Mouse (Mus musculus) hindbrain, embryonic 12.5 days (tissue): ENCODE measurements around the gene Gm3625. TPM values are rescaled to one million over a fixed set of nuclear protein-coding genes. Genes with fewer than 3 reads are reported as not detected.

Source experiments
- ATAC-seq: fragments of 200-750 bp; cut with Nextera tagmentation; 2 replicates; pipeline ENCODE4 v1.8.0; 2017; ENCODE audit warnings: moderate TSS enrichment; ENCODE audit not compliant: low FRiP score
- H3K27ac ChIP-seq: fragments of 300-500 bp; sonication (generic); 2 replicates; pipeline ENCODE4 v1.5.1; 2016; ENCODE audit warnings: mild to moderate bottlenecking
- H3K27me3 ChIP-seq: fragments of 300-500 bp; sonication (generic); 2 replicates; pipeline ENCODE4 v1.6.1; 2016; ENCODE audit warnings: mild to moderate bottlenecking
- H3K36me3 ChIP-seq: fragments of 300-500 bp; sonication (generic); 2 replicates; pipeline ENCODE4 v1.6.1; 2016; ENCODE audit warnings: mild to moderate bottlenecking
- H3K4me1 ChIP-seq: fragments of 300-500 bp; sonication (generic); 2 replicates; pipeline ENCODE4 v1.6.1; 2016
- H3K4me2 ChIP-seq: fragments of 300-500 bp; sonication (generic); replicated peaks from 2 replicates; pipeline ENCODE4 v1.6.1; 2016; ENCODE audit warnings: mild to moderate bottlenecking
- H3K4me3 ChIP-seq: fragments of 300-500 bp; sonication (generic); 2 replicates; pipeline ENCODE4 v1.5.1; 2016; ENCODE audit warnings: mild to moderate bottlenecking
- H3K9ac ChIP-seq: fragments of 300-500 bp; sonication (generic); 2 replicates; pipeline ENCODE4 v1.6.1; 2016; ENCODE audit warnings: mild to moderate bottlenecking, moderate library complexity
- H3K9me3 ChIP-seq: fragments of 300-500 bp; sonication (generic); replicated peaks from 2 replicates; pipeline ENCODE4 v1.6.1; 2016; ENCODE audit warnings: mild to moderate bottlenecking
- WGBS: fragments of 180-500 bp; shearing (Covaris S2); methylation state at CpG from one replicate; pipeline ENCODE4 v1.1.7; 2016; 5-methylcytosine and 5-hydroxymethylcytosine counted together
- polyA plus RNA-seq: library from polyadenylated mRNA; unstranded; fragments of >200 nt; fragmentation: Nextera tagmentation; extraction: Ambion mirVana; gene quantifications from 2 replicates; pipeline ENCODE4 v1.2.1, GENCODE M21; 2016

Gene Gm3625
- polyA plus RNA-seq, 1 experiment from 2014 or later, result not detected

DNA sequence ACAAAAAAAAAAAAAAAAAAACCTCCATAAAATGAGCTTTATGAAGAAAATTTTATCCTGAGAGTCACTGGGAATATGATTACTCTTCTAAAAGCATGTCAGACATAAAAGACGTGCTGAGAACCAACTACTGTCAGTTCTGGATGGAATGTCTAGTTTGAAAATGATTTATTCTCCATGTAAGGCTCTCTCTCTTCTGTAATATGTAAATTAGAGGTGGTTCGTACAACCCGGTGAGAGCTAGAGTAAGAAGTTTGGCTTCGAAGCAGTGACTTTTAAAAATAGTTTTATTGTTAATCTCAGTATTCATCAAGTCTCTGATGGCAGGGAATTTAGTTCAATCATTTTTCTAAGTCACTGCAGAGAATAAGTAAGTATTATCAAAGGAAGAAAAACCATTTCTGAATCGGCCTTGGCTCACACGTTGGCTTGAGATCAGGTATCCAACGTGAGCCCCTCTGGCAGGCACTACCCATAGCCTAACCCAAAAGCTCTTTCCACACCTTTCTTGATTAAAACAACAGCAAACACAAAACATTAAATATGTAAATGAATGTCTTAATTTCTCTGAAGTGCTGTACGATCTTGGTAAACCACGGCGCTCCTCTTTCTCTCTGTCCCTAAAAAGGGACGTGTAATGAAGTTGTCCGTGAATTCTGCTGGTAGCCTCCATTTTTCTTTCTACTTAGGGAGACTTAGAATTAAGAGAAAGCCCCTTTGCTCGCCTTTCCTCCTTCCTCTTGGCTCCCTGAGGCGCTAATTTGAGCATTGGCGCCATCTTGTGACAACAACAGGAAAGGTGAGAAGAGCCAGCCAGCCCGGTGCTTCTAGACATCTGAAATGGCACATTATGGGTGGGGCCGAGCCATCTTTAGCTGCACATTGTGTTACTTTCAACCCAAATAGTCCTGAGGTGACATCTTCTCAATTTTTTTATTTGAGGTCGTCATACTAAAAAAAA, 44.4 kb downstream of the Gm3625 start:
- H3K4me2 ChIP-seq, result peak overlapping the region; percentile 45
- peaks cover 4% of the 10 kb centered on the region; the same call in 1 of the 2 replicates for H3K9me3 ChIP-seq
- peaks cover 3% of the 10 kb centered on the region for H3K4me1 ChIP-seq
- no peak overlapping the region for H3K27ac ChIP-seq
- no peaks in the 10 kb centered on the region for H3K36me3 ChIP-seq
- ATAC-seq, result peak; percentile 69
- H3K9ac ChIP-seq, result no peak overlapping the region
- 25% methylated on average over 18 of the region's 18 CpGs for WGBS
- H3K4me3 ChIP-seq, result 0 out of 2 replicates have a peak overlapping the region, but pooled peaks have one; percentile 8
- no peaks in the 10 kb centered on the region for H3K27me3 ChIP-seq

DNA sequence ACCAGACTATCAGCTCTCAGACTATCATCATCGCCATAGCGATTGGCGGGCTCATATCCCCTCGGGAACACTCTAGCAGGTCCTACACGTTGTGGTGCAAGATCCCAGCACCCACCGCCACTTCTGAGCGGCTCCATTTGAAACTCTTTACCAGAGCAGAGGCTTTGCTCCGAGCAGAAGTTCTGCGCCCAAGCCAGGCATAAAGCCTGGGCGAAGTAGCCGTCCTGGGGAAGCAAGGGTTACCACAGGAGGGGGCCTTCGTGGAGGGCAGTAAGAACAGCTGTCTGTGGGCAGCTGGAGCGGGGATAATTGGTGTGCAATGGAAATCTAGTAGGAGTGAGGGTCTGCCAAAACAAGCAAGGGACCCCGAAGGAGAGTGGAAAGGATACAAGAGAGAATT, 45.2 kb downstream of the Gm3625 start:
- no peak overlapping the region for H3K9ac ChIP-seq
- ATAC-seq, result no peak

DNA sequence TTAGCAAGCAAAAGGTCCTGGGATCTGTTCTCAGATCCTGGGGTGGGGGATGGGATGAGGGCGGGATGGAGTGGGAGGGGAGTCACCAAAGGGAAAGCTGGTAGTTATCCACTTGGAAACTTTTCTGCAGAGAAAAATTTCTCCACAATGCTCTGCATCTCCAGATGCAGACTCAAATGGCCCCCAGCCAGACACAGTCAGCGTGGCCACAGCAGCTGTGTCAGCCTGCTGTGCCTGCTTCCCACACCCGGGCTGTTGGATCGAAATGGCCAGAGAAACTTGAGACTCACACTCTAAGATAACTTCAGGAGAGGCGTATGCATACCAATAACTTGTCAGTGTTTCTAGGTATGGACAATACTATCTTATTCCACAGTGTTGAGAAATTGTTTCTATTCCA, 46.2 kb downstream of the Gm3625 start:
- Histone ChIP-seq H3K36me3 (no peaks in the 10 kb centered on the region), H3K9ac (no peak overlapping the region), H3K27me3 (no peaks in the 10 kb centered on the region), H3K9me3 (peaks cover 4% of the 10 kb centered on the region; the same call in 1 of the 2 replicates), H3K27ac (no peak overlapping the region), H3K4me3 (no peak overlapping the region), H3K4me1 (peaks cover 3% of the 10 kb centered on the region), H3K4me2 (no peak overlapping the region)
- ATAC-seq, result no peak
- 64% methylated on average over 5 of the region's 5 CpGs for WGBS

More for the DNA sequence above, 45.2 kb downstream of the Gm3625 start:
- Histone ChIP-seq H3K9me3 (peaks cover 4% of the 10 kb centered on the region; the same call in 1 of the 2 replicates), H3K36me3 (no peaks in the 10 kb centered on the region), H3K27ac (no peak overlapping the region), H3K4me2 (no peak overlapping the region), H3K4me3 (no peak overlapping the region), H3K27me3 (no peaks in the 10 kb centered on the region), H3K4me1 (peaks cover 3% of the 10 kb centered on the region)
- WGBS, result 55% methylated on average over 14 of the region's 14 CpGs

- ATAC-seq, result no peak
- Histone ChIP-seq H3K4me3 (no peak overlapping the region), H3K27me3 (no peaks in the 10 kb centered on the region), H3K27ac (no peak overlapping the region), H3K9me3 (peaks cover 4% of the 10 kb centered on the region; the same call in 1 of the 2 replicates), H3K4me2 (no peak overlapping the region), H3K36me3 (no peaks in the 10 kb centered on the region), H3K4me1 (peaks cover 3% of the 10 kb centered on the region), H3K9ac (no peak overlapping the region)
Measured at GRCm38 (mm10) chr12:4545425-4545824, 47.3 kb downstream of the Gm3625 start.

DNA sequence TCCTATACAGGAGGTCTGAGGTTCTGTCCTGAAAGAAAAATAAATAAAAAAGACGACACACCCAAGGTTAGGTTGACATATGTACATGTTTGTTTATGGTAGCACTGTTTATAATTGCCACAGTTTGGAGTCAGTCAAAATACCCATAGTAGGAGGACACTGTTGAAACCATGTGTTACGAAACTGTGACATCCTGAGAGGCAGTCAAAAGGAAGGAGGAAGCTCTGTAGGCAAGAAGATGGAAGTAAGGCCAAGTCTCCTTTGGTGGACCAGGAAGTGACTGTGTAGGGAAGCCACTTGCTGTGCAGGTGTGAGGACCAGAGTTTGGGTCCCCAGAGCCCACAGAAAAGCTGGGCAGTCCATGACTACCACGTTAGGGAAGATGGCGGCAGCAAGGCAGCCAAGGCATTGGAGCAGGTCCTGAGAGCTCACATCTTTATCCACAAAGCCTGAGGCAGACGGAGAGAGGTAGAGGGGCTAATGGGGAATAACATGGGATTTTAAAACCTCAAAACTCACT, 48.3 kb downstream of the Gm3625 start:
- Histone ChIP-seq H3K4me2 (no peak overlapping the region), H3K27ac (no peak overlapping the region), H3K27me3 (no peaks in the 10 kb centered on the region), H3K9ac (no peak overlapping the region), H3K4me3 (no peak overlapping the region), H3K4me1 (peaks cover 3% of the 10 kb centered on the region), H3K9me3 (peaks cover 4% of the 10 kb centered on the region; the same call in 1 of the 2 replicates), H3K36me3 (no peaks in the 10 kb centered on the region)
- ATAC-seq, result no peak
- WGBS, result 87% methylated on average over 5 of the region's 5 CpGs

Other genes with a start within 250 kb of the Gm3625 start
- gene Ncoa1, start 115.7 kb downstream of the Gm3625 start, polyA plus RNA-seq, result 9.9 and 10.7 TPM in 2 replicates
- 20.7 and 21.8 TPM in 2 replicates for gene Itsn2, start 289 bp downstream of the Gm3625 start, polyA plus RNA-seq
- 0.33 and 0.35 TPM in 2 replicates for gene Fam228a, start 145.5 kb upstream of the Gm3625 start, polyA plus RNA-seq
- 5.8 and 7.4 TPM in 2 replicates for gene Pfn4, start 176.1 kb upstream of the Gm3625 start, polyA plus RNA-seq
- gene Fam228b, start 176.3 kb upstream of the Gm3625 start, polyA plus RNA-seq, result 4.1 and 5.2 TPM in 2 replicates
- 303 and 327 TPM in 2 replicates for gene Sf3b6, start 224.6 kb upstream of the Gm3625 start, polyA plus RNA-seq
- 13.4 and 18.6 TPM in 2 replicates for gene Fkbp1b, start 248.7 kb upstream of the Gm3625 start, polyA plus RNA-seq